Mouse (Mus musculus): Measurements from ENCODE around the gene Slit2. TPM values are rescaled to one million over a fixed set of nuclear protein-coding genes. Genes with fewer than 3 reads are reported as not detected.
"Not testable (repeated sequence)": the region's sequence is repeated elsewhere in the genome, so short reads cannot be mapped to it uniquely, and the experiment has no call there.

The Slit2 gene
- polyA plus RNA-seq, 1 experiment from 2014 or later: 38.9 TPM

GRCm38 (mm10) chr5:48235270-48235669 is 252.3 kb downstream of the Slit2 start:
- no peaks in the 10 kb centered on the region for H3K9me3 ChIP-seq (ENCODE audit: control insufficient read depth, low read length)
- no peaks in the 10 kb centered on the region for H3K27me3 ChIP-seq (ENCODE audit: control insufficient read depth, insufficient read depth, low read length)
- no peak overlapping the region for H3K27ac ChIP-seq (ENCODE audit: low read depth, low read length)
- H3K4me1 ChIP-seq (ENCODE audit: control insufficient read depth, insufficient read depth, low read length): no peaks in the 10 kb centered on the region
- DNase-seq (ENCODE audit: low spot score, missing footprints): no peak
- 77% methylated on average over 6 of the region's 6 CpGs for WGBS
- no peak overlapping the region for H3K4me3 ChIP-seq (ENCODE audit: low read depth, low read length)
- no peaks in the 10 kb centered on the region for H3K36me3 ChIP-seq (ENCODE audit: control insufficient read depth, insufficient read depth, low read length)
- H3K4me2 ChIP-seq: no peak overlapping the region
- ATAC-seq (ENCODE audit: low FRiP score): 0 out of 2 replicates have a peak, but pooled peaks have one; percentile 33
- no peak overlapping the region for H3K9ac ChIP-seq (ENCODE audit: low read length)

DNA sequence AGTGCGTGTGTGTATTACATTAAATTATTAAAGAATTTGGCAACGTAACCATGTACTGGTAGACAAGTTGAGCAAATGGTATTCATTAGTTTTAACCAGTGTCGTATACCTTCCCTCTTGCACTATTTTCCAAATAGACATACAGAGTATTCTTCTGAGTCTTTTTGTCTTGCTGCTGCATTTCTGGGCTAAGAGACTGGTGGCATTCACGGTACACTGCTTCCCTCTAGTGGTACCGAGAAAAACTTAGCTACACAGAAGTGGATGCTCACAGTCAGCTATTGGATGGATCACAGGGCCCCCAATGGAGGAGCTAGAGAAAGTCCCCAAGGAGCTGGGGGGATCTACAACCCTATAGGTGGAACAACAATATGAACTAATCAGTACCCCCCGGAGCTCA is 257.8 kb downstream of the Slit2 start:
- not testable (repeated sequence) for H3K36me3 ChIP-seq (ENCODE audit: control insufficient read depth, insufficient read depth, low read length); H3K27me3 ChIP-seq (ENCODE audit: control insufficient read depth, insufficient read depth, low read length); H3K4me1 ChIP-seq (ENCODE audit: control insufficient read depth, insufficient read depth, low read length); H3K27ac ChIP-seq (ENCODE audit: low read depth, low read length); H3K9me3 ChIP-seq (ENCODE audit: control insufficient read depth, low read length); H3K4me3 ChIP-seq (ENCODE audit: low read depth, low read length); H3K4me2 ChIP-seq; H3K9ac ChIP-seq (ENCODE audit: low read length)
- ATAC-seq (ENCODE audit: low FRiP score): peak; percentile 71
- WGBS: 33% methylated on average over 6 of the region's 6 CpGs
- peak; percentile 90 for DNase-seq (ENCODE audit: low spot score, missing footprints)

GRCm38 (mm10) chr5:48248327-48248726 is 265.4 kb downstream of the Slit2 start:
- no peaks in the 10 kb centered on the region for H3K4me1 ChIP-seq (ENCODE audit: control insufficient read depth, insufficient read depth, low read length)
- 82% methylated on average over 4 of the region's 4 CpGs for WGBS
- H3K27me3 ChIP-seq (ENCODE audit: control insufficient read depth, insufficient read depth, low read length): no peaks in the 10 kb centered on the region
- no peak overlapping the region for H3K9ac ChIP-seq (ENCODE audit: low read length)
- H3K27ac ChIP-seq (ENCODE audit: low read depth, low read length): no peak overlapping the region
- DNase-seq (ENCODE audit: low spot score, missing footprints) (no peak), ATAC-seq (ENCODE audit: low FRiP score) (no peak)
- H3K4me2 ChIP-seq: no peak overlapping the region
- H3K9me3 ChIP-seq (ENCODE audit: control insufficient read depth, low read length): no peaks in the 10 kb centered on the region
- H3K4me3 ChIP-seq (ENCODE audit: low read depth, low read length): no peak overlapping the region
- no peaks in the 10 kb centered on the region for H3K36me3 ChIP-seq (ENCODE audit: control insufficient read depth, insufficient read depth, low read length)

- DNase-seq (ENCODE audit: low spot score, missing footprints): no peak
- Histone ChIP-seq H3K4me1 (ENCODE audit: control insufficient read depth, insufficient read depth, low read length) (no peaks in the 10 kb centered on the region), H3K36me3 (ENCODE audit: control insufficient read depth, insufficient read depth, low read length) (no peaks in the 10 kb centered on the region), H3K27ac (ENCODE audit: low read depth, low read length) (no peak overlapping the region), H3K9ac (ENCODE audit: low read length) (no peak overlapping the region), H3K4me2 (no peak overlapping the region), H3K4me3 (ENCODE audit: low read depth, low read length) (no peak overlapping the region), H3K9me3 (ENCODE audit: control insufficient read depth, low read length) (no peaks in the 10 kb centered on the region), H3K27me3 (ENCODE audit: control insufficient read depth, insufficient read depth, low read length) (no peaks in the 10 kb centered on the region)
- 86% methylated on average over 4 of the region's 4 CpGs for WGBS
- ATAC-seq (ENCODE audit: low FRiP score): no peak
These were observed 294.6 kb downstream of the Slit2 start for GRCm38 (mm10) chr5:48277561-48277960.

DNA sequence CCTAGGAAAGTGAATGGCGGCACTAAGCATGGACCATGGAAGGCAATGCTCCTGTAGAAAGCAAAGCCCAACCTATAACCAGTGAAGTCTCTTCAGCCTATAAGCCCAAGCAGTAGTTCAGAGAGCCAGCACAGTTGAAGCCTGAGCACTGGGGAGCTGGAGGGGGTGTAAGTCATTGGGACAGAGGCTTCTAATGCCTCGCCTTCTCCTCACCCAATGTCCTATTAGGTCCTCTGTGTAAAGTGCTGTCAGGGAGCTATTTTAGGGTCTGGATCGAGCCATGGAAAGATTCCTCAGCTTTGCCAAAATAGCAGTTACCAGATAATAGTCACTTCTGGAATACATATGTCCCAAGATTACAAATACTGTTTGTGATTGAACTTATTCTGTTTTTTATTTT is 318.2 kb downstream of the Slit2 start:
- Histone ChIP-seq H3K36me3 (ENCODE audit: control insufficient read depth, insufficient read depth, low read length) (no peaks in the 10 kb centered on the region), H3K4me1 (ENCODE audit: control insufficient read depth, insufficient read depth, low read length) (no peaks in the 10 kb centered on the region), H3K4me2 (no peak overlapping the region), H3K9ac (ENCODE audit: low read length) (no peak overlapping the region), H3K27me3 (ENCODE audit: control insufficient read depth, insufficient read depth, low read length) (no peaks in the 10 kb centered on the region), H3K27ac (ENCODE audit: low read depth, low read length) (no peak overlapping the region), H3K4me3 (ENCODE audit: low read depth, low read length) (no peak overlapping the region), H3K9me3 (ENCODE audit: control insufficient read depth, low read length) (no peaks in the 10 kb centered on the region)
- DNase-seq (ENCODE audit: low spot score, missing footprints) (no peak), ATAC-seq (ENCODE audit: low FRiP score) (no peak)
- WGBS: 86% methylated on average over 3 of the region's 3 CpGs

GRCm38 (mm10) chr5:48315057-48315602 is 332.2 kb downstream of the Slit2 start:
- WGBS: 89% methylated on average over 6 of the region's 6 CpGs
- no peaks in the 10 kb centered on the region for H3K36me3 ChIP-seq (ENCODE audit: control insufficient read depth, insufficient read depth, low read length)
- DNase-seq (ENCODE audit: low spot score, missing footprints) (peak; percentile 62), ATAC-seq (ENCODE audit: low FRiP score) (no peak)
- no peaks in the 10 kb centered on the region for H3K9me3 ChIP-seq (ENCODE audit: control insufficient read depth, low read length)
- no peak overlapping the region for H3K4me3 ChIP-seq (ENCODE audit: low read depth, low read length)
- no peak overlapping the region for H3K9ac ChIP-seq (ENCODE audit: low read length)
- H3K4me2 ChIP-seq: no peak overlapping the region
- no peak overlapping the region for H3K27ac ChIP-seq (ENCODE audit: low read depth, low read length)
- H3K4me1 ChIP-seq (ENCODE audit: control insufficient read depth, insufficient read depth, low read length): no peaks in the 10 kb centered on the region
- no peaks in the 10 kb centered on the region for H3K27me3 ChIP-seq (ENCODE audit: control insufficient read depth, insufficient read depth, low read length)

GRCm38 (mm10) chr5:48320597-48320996 is 337.7 kb downstream of the Slit2 start:
- Histone ChIP-seq H3K36me3 (ENCODE audit: control insufficient read depth, insufficient read depth, low read length) (no peaks in the 10 kb centered on the region), H3K4me1 (ENCODE audit: control insufficient read depth, insufficient read depth, low read length) (no peaks in the 10 kb centered on the region), H3K9ac (ENCODE audit: low read length) (no peak overlapping the region), H3K27ac (ENCODE audit: low read depth, low read length) (no peak overlapping the region), H3K27me3 (ENCODE audit: control insufficient read depth, insufficient read depth, low read length) (no peaks in the 10 kb centered on the region), H3K9me3 (ENCODE audit: control insufficient read depth, low read length) (no peaks in the 10 kb centered on the region), H3K4me2 (no peak overlapping the region), H3K4me3 (ENCODE audit: low read depth, low read length) (no peak overlapping the region)
- WGBS: 85% methylated on average over 4 of the region's 4 CpGs
- DNase-seq (ENCODE audit: low spot score, missing footprints) (no peak), ATAC-seq (ENCODE audit: low FRiP score) (no peak)

DNA sequence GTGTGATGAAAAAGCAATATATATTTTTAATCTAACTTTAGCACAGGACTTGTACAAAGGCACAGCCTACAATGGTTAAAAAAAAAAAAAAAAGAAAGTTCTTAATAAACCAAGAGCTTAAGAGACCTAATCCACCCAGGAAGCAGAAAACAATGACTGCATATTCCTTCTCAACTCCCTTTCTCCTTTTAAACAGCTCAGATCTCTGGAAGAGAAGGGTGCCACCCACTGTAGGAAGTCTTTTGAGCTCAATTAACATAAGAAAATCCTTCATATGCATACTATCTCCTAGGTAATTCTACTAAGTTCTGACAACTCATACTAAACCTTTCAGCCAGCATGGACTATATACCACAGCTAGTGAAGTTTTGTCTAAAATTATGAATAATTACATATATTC is 343.3 kb downstream of the Slit2 start:
- no peak overlapping the region for H3K27ac ChIP-seq (ENCODE audit: low read depth, low read length)
- peaks cover 22% of the 10 kb centered on the region for H3K27me3 ChIP-seq (ENCODE audit: control insufficient read depth, insufficient read depth, low read length)
- ATAC-seq (ENCODE audit: low FRiP score) (no peak), DNase-seq (ENCODE audit: low spot score, missing footprints) (peak; percentile 72)
- no peaks in the 10 kb centered on the region for H3K4me1 ChIP-seq (ENCODE audit: control insufficient read depth, insufficient read depth, low read length)
- no peak overlapping the region for H3K9ac ChIP-seq (ENCODE audit: low read length)
- H3K4me2 ChIP-seq: no peak overlapping the region
- H3K4me3 ChIP-seq (ENCODE audit: low read depth, low read length): no peak overlapping the region
- H3K9me3 ChIP-seq (ENCODE audit: control insufficient read depth, low read length): no peaks in the 10 kb centered on the region
- no peaks in the 10 kb centered on the region for H3K36me3 ChIP-seq (ENCODE audit: control insufficient read depth, insufficient read depth, low read length)

GRCm38 (mm10) chr5:48327652-48328051 is 344.7 kb downstream of the Slit2 start, which contains the start of gene 5730480H06Rik:
5730480H06Rik (plus strand) TSS chr5:48327952.
- Histone ChIP-seq H3K36me3 (ENCODE audit: control insufficient read depth, insufficient read depth, low read length) (no peaks in the 10 kb centered on the region), H3K27ac (ENCODE audit: low read depth, low read length) (no peak within 1 kb of the TSS), H3K9ac (ENCODE audit: low read length) (no peak within 1 kb of the TSS), H3K9me3 (ENCODE audit: control insufficient read depth, low read length) (no peaks in the 10 kb centered on the region), H3K27me3 (ENCODE audit: control insufficient read depth, insufficient read depth, low read length) (peaks cover 34% of the 10 kb centered on the region), H3K4me3 (ENCODE audit: low read depth, low read length) (no peak within 1 kb of the TSS), H3K4me2 (no peak within 1 kb of the TSS), H3K4me1 (ENCODE audit: control insufficient read depth, insufficient read depth, low read length) (no peaks in the 10 kb centered on the region)
- ATAC-seq (ENCODE audit: low FRiP score) (no peak), DNase-seq (ENCODE audit: low spot score, missing footprints) (peak; percentile 39)
- 91% methylated on average over 8 of the region's 8 CpGs for WGBS
